Mouse (Mus musculus): Measurements from ENCODE around the gene Stoml2.

Gene Stoml2

GRCm38 (mm10) chr4:43038567-43039495 is 7.3 kb upstream of the Stoml2 start:
- no peak for DNase-seq (ENCODE audit: low read depth, low spot score)

- DNase-seq (ENCODE audit: low read depth, low spot score), result no peak
Observed at GRCm38 (mm10) chr4:43037860-43038566, 6.5 kb upstream of the Stoml2 start.

GRCm38 (mm10) chr4:43036356-43036755 is 4.8 kb upstream of the Stoml2 start:
- no peak for DNase-seq (ENCODE audit: low read depth, low spot score)

GRCm38 (mm10) chr4:43035851-43036250 is 4.3 kb upstream of the Stoml2 start:
- DNase-seq (ENCODE audit: low read depth, low spot score), result no peak

GRCm38 (mm10) chr4:43033481-43033880 is 2.0 kb upstream of the Stoml2 start:
- no peak for DNase-seq (ENCODE audit: low read depth, low spot score)

- no peak for DNase-seq (ENCODE audit: low read depth, low spot score)
Observed at GRCm38 (mm10) chr4:43032501-43032900, 991 bp upstream of the Stoml2 start.

GRCm38 (mm10) chr4:43030780-43031230 is 705 bp downstream of the Stoml2 start:
- DNase-seq (ENCODE audit: low read depth, low spot score), result no peak

- no peak for DNase-seq (ENCODE audit: low read depth, low spot score)
Observed at GRCm38 (mm10) chr4:43030352-43030751, 1.2 kb downstream of the Stoml2 start.

GRCm38 (mm10) chr4:43029749-43030148 is 1.8 kb downstream of the Stoml2 start:
- DNase-seq (ENCODE audit: low read depth, low spot score), result no peak

- no peak for DNase-seq (ENCODE audit: low read depth, low spot score)
Observed at GRCm38 (mm10) chr4:43029121-43029520, 2.4 kb downstream of the Stoml2 start.

- DNase-seq (ENCODE audit: low read depth, low spot score), result peak; percentile 90
Observed at GRCm38 (mm10) chr4:43025084-43025960, 6.2 kb downstream of the Stoml2 start, which contains the start of gene Pigo. Gene Pigo, minus strand, starts transcription at chr4:43025819.

GRCm38 (mm10) chr4:43024673-43025072 is 6.8 kb downstream of the Stoml2 start:
- DNase-seq (ENCODE audit: low read depth, low spot score), result no peak

- DNase-seq (ENCODE audit: low read depth, low spot score), result no peak
Observed at GRCm38 (mm10) chr4:43021341-43021740, 10.2 kb downstream of the Stoml2 start.

- no peak for DNase-seq (ENCODE audit: low read depth, low spot score)
Observed at GRCm38 (mm10) chr4:43020876-43021275, 10.6 kb downstream of the Stoml2 start.

GRCm38 (mm10) chr4:43019641-43020465 is 11.7 kb downstream of the Stoml2 start:
- no peak for DNase-seq (ENCODE audit: low read depth, low spot score)

GRCm38 (mm10) chr4:43019176-43019575 is 12.3 kb downstream of the Stoml2 start:
- no peak for DNase-seq (ENCODE audit: low read depth, low spot score)

GRCm38 (mm10) chr4:43018156-43018555 is 13.4 kb downstream of the Stoml2 start:
- DNase-seq (ENCODE audit: low read depth, low spot score), result no peak

- no peak for DNase-seq (ENCODE audit: low read depth, low spot score)
Observed at GRCm38 (mm10) chr4:43012091-43012490, 19.4 kb downstream of the Stoml2 start.

- peak; percentile 49 for DNase-seq (ENCODE audit: low read depth, low spot score)
Observed at GRCm38 (mm10) chr4:43010161-43011038, 21.1 kb downstream of the Stoml2 start, which contains the start of gene Fancg. Gene Fancg, minus strand, starts transcription at chr4:43010506.

GRCm38 (mm10) chr4:43005765-43006164 is 25.7 kb downstream of the Stoml2 start:
- DNase-seq (ENCODE audit: low read depth, low spot score), result no peak
